In genomic region chr19:21165763-21166464, GRCm38 (mm10) we compare ENCODE assay signal across 13 mouse cellular contexts.
DNase-seq lines count a peak whose midpoint lies in the region; ATAC-seq and TF ChIP-seq lines count a peak whose summit lies in the region.
"Had no signal": no experiment of that assay in that cellular context is flagged by ENCODE, and none has a peak within 500 bp of the region (broad histone marks: within the 10 kb centered on the region; RNA-seq: fewer than 3 reads in every experiment).

No protein-coding gene starts in this region.

- H3K4me3 ChIP-seq in stomach, embryonic 15.5 days (replicated peaks), result no peak overlapping the region
- no peak overlapping the region for H3K4me3 ChIP-seq in stomach, postnatal 0 days (ENCODE audit: low read depth, low read length)
- peak overlapping the region; percentile 7; the same call in 1 of the 2 replicates for H3K4me3 ChIP-seq in hindbrain, embryonic 10.5 days
- H3K4me3 ChIP-seq in midbrain, embryonic 10.5 days, result peak overlapping the region; percentile 29
- H3K4me3 ChIP-seq in small intestine, adult 2 months (ENCODE audit: low read depth, low read length), result no peak overlapping the region
- H3K4me3 ChIP-seq: heart, embryonic 12.5 days had no signal

- 45% methylated on average over 10 of the region's 10 CpGs for whole genome bisulfite sequencing in stomach, embryonic 15.5 days
- whole genome bisulfite sequencing in stomach, postnatal 0 days, result 48% methylated on average over 10 of the region's 10 CpGs
- whole genome bisulfite sequencing in hindbrain, embryonic 10.5 days, result 16% methylated on average over 10 of the region's 10 CpGs
- 15% methylated on average over 10 of the region's 10 CpGs for WGBS in midbrain, embryonic 10.5 days
- 29% methylated on average over 10 of the region's 10 CpGs for WGBS in small intestine, adult 2 months

- no peaks in the 10 kb centered on the region for H3K4me1 ChIP-seq in stomach, embryonic 15.5 days
- no peaks in the 10 kb centered on the region for H3K4me1 ChIP-seq in stomach, postnatal 0 days (replicated peaks; ENCODE audit: control insufficient read depth, insufficient read depth)
- peaks cover 46% of the 10 kb centered on the region for H3K4me1 ChIP-seq in hindbrain, embryonic 10.5 days (replicated peaks)
- H3K4me1 ChIP-seq in midbrain, embryonic 10.5 days, result peaks cover 52% of the 10 kb centered on the region
- peaks cover 11% of the 10 kb centered on the region; the same call in 1 of the 2 replicates for H3K4me1 ChIP-seq in small intestine, adult 2 months (ENCODE audit: control insufficient read depth, insufficient read depth, insufficient read length, low read length)

- no peak for ATAC-seq in stomach, embryonic 15.5 days (ENCODE audit: insufficient read depth, low FRiP score, low read depth)
- no peak for ATAC-seq in stomach, postnatal 0 days (ENCODE audit: low FRiP score, low TSS enrichment)

- no peaks in the 10 kb centered on the region for H3K9me3 ChIP-seq in stomach, embryonic 15.5 days
- no peaks in the 10 kb centered on the region for H3K9me3 ChIP-seq in stomach, postnatal 0 days (ENCODE audit: control insufficient read depth, low read length)
- no peaks in the 10 kb centered on the region for H3K9me3 ChIP-seq in hindbrain, embryonic 10.5 days
- H3K9me3 ChIP-seq in midbrain, embryonic 10.5 days (replicated peaks), result no peaks in the 10 kb centered on the region
- H3K9me3 ChIP-seq: heart, embryonic 12.5 days had no signal

- no peak for TF ChIP-seq CTCF in stomach, postnatal 0 days (IDR thresholded peaks at IDR 0.05; ENCODE audit: low read depth)
- TF ChIP-seq CTCF in small intestine, adult 2 months (IDR thresholded peaks at IDR 0.05; ENCODE audit: extremely low read depth, insufficient read length, insufficient replicate concordance, low read depth, low read length), result no peak

- H3K27ac ChIP-seq in stomach, embryonic 15.5 days, result peak overlapping the region; percentile 26; the same call in 1 of the 2 replicates
- H3K27ac ChIP-seq in stomach, postnatal 0 days (replicated peaks), result no peak overlapping the region
- H3K27ac ChIP-seq in hindbrain, embryonic 10.5 days, result peak overlapping the region; percentile 84
- peak overlapping the region; percentile 80 for H3K27ac ChIP-seq in midbrain, embryonic 10.5 days (replicated peaks)
- H3K27ac ChIP-seq in small intestine, adult 2 months (ENCODE audit: insufficient read depth, low read depth, low read length), result peak overlapping the region; percentile 77; the same call in 1 of the 2 replicates
- H3K27ac ChIP-seq: kidney, postnatal 0 days had no signal

- no peaks in the 10 kb centered on the region for H3K27me3 ChIP-seq in stomach, embryonic 15.5 days (replicated peaks)
- no peaks in the 10 kb centered on the region for H3K27me3 ChIP-seq in stomach, postnatal 0 days (ENCODE audit: control insufficient read depth, insufficient read depth, low read length)
- H3K27me3 ChIP-seq in hindbrain, embryonic 10.5 days (ENCODE audit: insufficient read depth, poor library complexity, severe bottlenecking), result no peaks in the 10 kb centered on the region
- peaks cover 9% of the 10 kb centered on the region; the same call in 1 of the 2 replicates for H3K27me3 ChIP-seq in midbrain, embryonic 10.5 days (ENCODE audit: low read depth, poor library complexity, severe bottlenecking)
- H3K27me3 ChIP-seq in small intestine, adult 2 months (ENCODE audit: control insufficient read depth, insufficient read depth, low read length), result no peaks in the 10 kb centered on the region
- H3K27me3 ChIP-seq: CH12.LX; heart, embryonic 12.5 days had no signal

- DNase-seq in stomach, postnatal 0 days (ENCODE audit: low spot score), result no peak
- peak; percentile 41 for DNase-seq in hindbrain, embryonic 10.5 days (ENCODE audit: low spot score)
- DNase-seq in midbrain, embryonic 10.5 days (ENCODE audit: low spot score), result peak; percentile 59
- DNase-seq in cerebellum, adult 9-11 months, result no peak
- no peak for DNase-seq in left cerebral cortex, adult 11 months (ENCODE audit: low spot score)
- DNase-seq in cerebellum, adult 11 months, result no peak
- DNase-seq: right cerebral cortex, postnatal 4 days; thymus, postnatal 36 days had no signal

- no peak for TF ChIP-seq EP300 in stomach, postnatal 0 days (optimal IDR thresholded peaks at IDR 0.05)

- H3K9ac ChIP-seq in stomach, embryonic 15.5 days, result no peak overlapping the region
- H3K9ac ChIP-seq in stomach, postnatal 0 days (ENCODE audit: low read length), result no peak overlapping the region
- H3K9ac ChIP-seq: heart, embryonic 12.5 days had no signal

- no peaks in the 10 kb centered on the region for H3K36me3 ChIP-seq in stomach, embryonic 15.5 days
- H3K36me3 ChIP-seq in stomach, postnatal 0 days (ENCODE audit: control insufficient read depth, insufficient read depth, low read length), result no peaks in the 10 kb centered on the region
- no peaks in the 10 kb centered on the region for H3K36me3 ChIP-seq in hindbrain, embryonic 10.5 days
- H3K36me3 ChIP-seq in midbrain, embryonic 10.5 days, result no peaks in the 10 kb centered on the region
- H3K36me3 ChIP-seq in small intestine, adult 2 months (ENCODE audit: control insufficient read depth, insufficient read depth, low read length), result no peaks in the 10 kb centered on the region
- H3K36me3 ChIP-seq: heart, embryonic 12.5 days had no signal

- 0 out of 2 replicates have a peak overlapping the region, but pooled peaks have one; percentile 2 for H3K4me2 ChIP-seq in stomach, embryonic 15.5 days
- H3K4me2 ChIP-seq in stomach, postnatal 0 days (replicated peaks; ENCODE audit: low read depth), result no peak overlapping the region
- H3K4me2 ChIP-seq: heart, embryonic 12.5 days had no signal

- TF ChIP-seq POLR2A in small intestine, adult 2 months (IDR thresholded peaks at IDR 0.05; ENCODE audit: low read depth, low read length), result no peak

Comparison
In these comparisons a context has a peak if more than half of its experiments do, and no peak if none do; other contexts are left out.
1. H3K4me3 ChIP-seq: peak in hindbrain, embryonic 10.5 days (single experiment) and midbrain, embryonic 10.5 days (single experiment); none in stomach, embryonic 15.5 days (single experiment), stomach, postnatal 0 days (single experiment) and small intestine, adult 2 months (single experiment).
2. DNase-seq: peak in hindbrain, embryonic 10.5 days (single experiment) and midbrain, embryonic 10.5 days (single experiment); none in stomach, postnatal 0 days (single experiment), cerebellum, adult 9-11 months (single experiment), left cerebral cortex, adult 11 months (single experiment) and cerebellum, adult 11 months (single experiment).